Mouse (Mus musculus) subcutaneous adipose tissue, adult 2 months (tissue): ENCODE data around the gene Tceal6. TPM values are rescaled to one million over a fixed set of nuclear protein-coding genes. Genes with fewer than 3 reads are reported as not detected.

Source experiments
- polyA plus RNA-seq: library from polyadenylated mRNA; depleted of rRNA; stranded (reverse); fragments of >200 nt; gene quantifications from 2 replicates; pipeline ENCODE4 v1.2.3, GENCODE M21; 2012; ENCODE audit warnings: low replicate concordance; rRNA removed

Tceal6 gene
- 0.66 TPM in 1 of 2 replicates, not detected in the other for polyA plus RNA-seq

GRCm38 (mm10) chrX:135210436-135211221, at the start of gene Tceal6:
Tceal6 (minus strand) TSS chrX:135210687.

DNA sequence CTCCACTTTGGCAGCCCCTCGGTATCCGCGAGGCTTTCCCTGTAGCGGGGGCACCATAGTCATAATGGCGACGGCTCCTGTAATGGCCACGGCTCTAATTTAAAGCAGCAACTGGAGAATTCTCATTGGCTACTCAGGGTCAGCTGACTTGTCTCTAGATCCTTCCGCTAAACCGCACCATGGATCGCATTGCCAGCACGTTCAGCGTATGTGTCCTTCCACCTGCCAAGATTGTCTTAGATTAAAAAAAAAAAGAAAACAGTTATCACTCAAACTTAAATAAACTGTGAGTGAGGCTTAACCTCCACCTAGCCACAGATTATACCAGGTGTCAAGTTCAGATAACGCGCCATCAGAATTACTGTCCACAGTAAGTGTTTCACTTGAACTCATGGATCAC, 33.0 kb downstream of the Tceal6 start, which contains the start of gene Gm15023:
Gene Gm15023 (minus strand): TSS at position 101 of the 400 bp plus-strand sequence.

Other genes with a start within 250 kb of the Tceal6 start
- 0.06 and 0.19 TPM in 2 replicates for gene Nxf2, start 245.9 kb downstream of the Tceal6 start, polyA plus RNA-seq
- gene Zmat1, start 201.5 kb downstream of the Tceal6 start, polyA plus RNA-seq = 0.64 and 1.2 TPM in 2 replicates
- not detected in 2 replicates for gene Gm15023, start 33.1 kb downstream of the Tceal6 start, polyA plus RNA-seq
- gene Pramel3, start 91.6 kb upstream of the Tceal6 start, polyA plus RNA-seq = not detected in 2 replicates
- not detected in 2 replicates for gene Gm5128, start 162.6 kb upstream of the Tceal6 start, polyA plus RNA-seq
- not detected in 2 replicates for gene Gm7903, start 223.1 kb upstream of the Tceal6 start, polyA plus RNA-seq